Mouse (Mus musculus): ENCODE data around the gene Sez6l. TPM values are rescaled to one million over a fixed set of nuclear protein-coding genes. Genes with fewer than 3 reads are reported as not detected.
A peak's percentile ranks its signal among the peaks of the same experiment; 100 is the strongest.

Sez6l gene
- polyA plus RNA-seq, 1 experiment from 2014 or later: 0.31 TPM

DNA sequence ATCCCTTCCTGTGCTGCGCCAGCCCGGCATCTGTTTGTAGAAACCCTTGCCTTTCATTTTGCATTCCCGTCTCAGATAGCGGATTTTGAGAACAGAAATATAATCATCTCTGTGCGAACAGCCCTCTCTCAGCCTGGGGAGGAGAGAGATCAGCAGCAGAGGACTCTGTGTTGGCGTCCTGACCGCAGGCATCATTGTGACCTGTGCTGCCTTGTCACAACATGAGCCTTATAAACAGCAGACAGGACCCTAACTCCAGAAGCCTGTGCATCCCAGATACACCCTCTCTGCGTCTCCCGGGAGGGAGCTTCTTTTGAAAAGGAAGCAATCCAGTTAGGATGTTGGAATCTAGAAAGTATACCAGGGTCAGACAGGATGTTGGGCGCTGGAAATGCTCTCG lies 165.9 kb downstream of the Sez6l start:
- Histone ChIP-seq H3K4me1 (ENCODE audit: control insufficient read depth in 2 of 2, insufficient read depth in 2 of 2, low read length in 2 of 2) (peaks cover 2 to 6% of the 10 kb centered on the region in 2 experiments), H3K4me2 (ENCODE audit: low read length) (no peak overlapping the region), H3K27ac (replicated peaks in 1 of 2; ENCODE audit: control insufficient read depth in 1 of 2, insufficient read depth in 1 of 2, low read depth in 2 of 2, low read length in 2 of 2) (no peak overlapping the region), H3K27me3 (ENCODE audit: control insufficient read depth, insufficient read depth, low read length) (peaks cover 38% of the 10 kb centered on the region), H3K9me3 (ENCODE audit: control insufficient read depth, low read length) (0 out of 2 replicates have a peak, but pooled peaks cover 4% of the 10 kb centered on the region), H3K4me3 (ENCODE audit: control insufficient read depth in 1 of 2, insufficient read depth in 1 of 2, low read depth in 1 of 2, low read length in 2 of 2) (no peak overlapping the region), H3K36me3 (ENCODE audit: control insufficient read depth, insufficient read depth, low read length) (no peaks in the 10 kb centered on the region), H3K9ac (ENCODE audit: low read length) (no peak overlapping the region)
- 37% methylated on average over 11 of the region's 11 CpGs for WGBS
- no peak for ATAC-seq (ENCODE audit: insufficient number of reproducible peaks, insufficient read depth, low FRiP score, low read depth)

DNA sequence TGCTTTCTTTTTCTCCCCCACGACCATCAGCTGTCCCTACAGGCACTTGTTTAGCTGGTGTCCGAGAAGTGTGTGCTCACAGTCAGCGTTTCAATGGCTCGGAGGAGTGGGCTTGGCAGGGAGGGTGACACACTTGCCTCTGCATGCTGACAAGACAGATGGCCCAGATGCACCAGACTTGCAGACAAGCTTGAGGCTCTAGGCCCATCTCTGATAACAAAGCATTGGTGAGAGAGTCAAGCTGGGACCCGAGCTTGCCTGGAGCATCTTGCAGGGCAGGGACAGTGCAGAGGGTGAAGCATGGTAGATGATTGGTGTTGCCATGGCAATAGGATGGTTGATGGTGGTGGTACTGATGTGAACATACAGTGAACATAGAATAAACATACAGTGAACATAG lies 167.7 kb downstream of the Sez6l start:
- ATAC-seq (ENCODE audit: insufficient number of reproducible peaks, insufficient read depth, low FRiP score, low read depth): no peak
- H3K4me1 ChIP-seq (ENCODE audit: control insufficient read depth in 2 of 2, insufficient read depth in 2 of 2, low read length in 2 of 2): peaks cover 9% of the 10 kb centered on the region in 2 experiments
- H3K36me3 ChIP-seq (ENCODE audit: control insufficient read depth, insufficient read depth, low read length): no peaks in the 10 kb centered on the region
- 55% methylated on average over 5 of the region's 5 CpGs for WGBS
- no peak overlapping the region for H3K4me3 ChIP-seq (ENCODE audit: control insufficient read depth in 1 of 2, insufficient read depth in 1 of 2, low read depth in 1 of 2, low read length in 2 of 2)
- H3K9ac ChIP-seq (ENCODE audit: low read length): no peak overlapping the region
- H3K4me2 ChIP-seq (ENCODE audit: low read length): no peak overlapping the region
- peaks cover 38% of the 10 kb centered on the region for H3K27me3 ChIP-seq (ENCODE audit: control insufficient read depth, insufficient read depth, low read length)
- H3K27ac ChIP-seq (replicated peaks in 1 of 2; ENCODE audit: control insufficient read depth in 1 of 2, insufficient read depth in 1 of 2, low read depth in 2 of 2, low read length in 2 of 2): no peak overlapping the region
- H3K9me3 ChIP-seq (ENCODE audit: control insufficient read depth, low read length): 0 out of 2 replicates have a peak, but pooled peaks cover 4% of the 10 kb centered on the region

DNA sequence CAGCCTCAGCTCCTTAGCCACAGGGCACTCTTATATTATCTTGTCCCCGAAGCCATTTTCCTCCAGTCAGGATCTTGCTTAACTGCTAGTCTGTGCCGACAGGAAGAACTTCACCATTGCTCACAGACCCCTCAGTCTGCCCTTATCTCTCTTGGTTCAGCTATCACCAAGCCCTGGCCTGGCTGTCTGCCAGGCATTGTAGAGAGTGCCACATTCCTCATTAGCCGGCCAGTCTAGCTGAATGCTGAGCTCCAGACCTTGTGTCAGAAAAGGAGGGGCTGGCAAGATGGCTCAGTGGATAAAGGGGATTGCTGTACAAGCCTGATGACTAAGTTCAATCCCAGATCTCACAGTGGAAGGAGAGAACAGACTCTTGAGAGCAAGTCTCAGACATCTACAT lies 171.0 kb downstream of the Sez6l start:
- WGBS: 6% methylated on average over 3 of the region's 3 CpGs
- peaks cover 3 to 9% of the 10 kb centered on the region in 2 experiments for H3K4me1 ChIP-seq (ENCODE audit: control insufficient read depth in 2 of 2, insufficient read depth in 2 of 2, low read length in 2 of 2)
- peaks cover 26% of the 10 kb centered on the region for H3K27me3 ChIP-seq (ENCODE audit: control insufficient read depth, insufficient read depth, low read length)
- no peak overlapping the region for H3K4me2 ChIP-seq (ENCODE audit: low read length)
- no peaks in the 10 kb centered on the region for H3K9me3 ChIP-seq (ENCODE audit: control insufficient read depth, low read length)
- no peak; the same call in 1 of the 2 replicates for ATAC-seq (ENCODE audit: insufficient number of reproducible peaks, insufficient read depth, low FRiP score, low read depth)
- H3K36me3 ChIP-seq (ENCODE audit: control insufficient read depth, insufficient read depth, low read length): no peaks in the 10 kb centered on the region
- no peak overlapping the region for H3K27ac ChIP-seq (replicated peaks in 1 of 2; ENCODE audit: control insufficient read depth in 1 of 2, insufficient read depth in 1 of 2, low read depth in 2 of 2, low read length in 2 of 2)
- no peak overlapping the region for H3K9ac ChIP-seq (ENCODE audit: low read length)
- H3K4me3 ChIP-seq (ENCODE audit: control insufficient read depth in 1 of 2, insufficient read depth in 1 of 2, low read depth in 1 of 2, low read length in 2 of 2): no peak overlapping the region

DNA sequence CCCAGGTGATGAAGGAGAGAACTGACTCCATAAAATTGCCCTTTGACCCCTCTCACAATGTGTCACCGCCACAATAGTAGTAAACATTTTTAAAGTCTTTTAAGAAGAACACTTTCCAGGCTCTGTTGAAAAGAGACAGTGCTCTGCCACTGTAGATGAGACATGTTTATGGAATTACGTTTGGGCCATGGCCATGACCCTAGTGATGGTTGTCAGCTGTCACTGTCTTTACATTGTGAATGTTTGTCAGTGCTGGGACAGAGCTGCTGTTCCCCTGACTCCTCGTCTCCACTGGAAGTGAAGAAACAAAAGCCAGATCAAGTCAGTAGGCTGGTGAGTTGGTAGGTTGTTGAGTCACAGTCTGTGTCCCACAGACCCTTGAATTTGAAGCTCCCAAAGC lies 174.5 kb downstream of the Sez6l start:
- Histone ChIP-seq H3K4me2 (ENCODE audit: low read length) (no peak overlapping the region), H3K9me3 (ENCODE audit: control insufficient read depth, low read length) (no peaks in the 10 kb centered on the region), H3K27me3 (ENCODE audit: control insufficient read depth, insufficient read depth, low read length) (0 out of 2 replicates have a peak, but pooled peaks cover 14% of the 10 kb centered on the region), H3K27ac (replicated peaks in 1 of 2; ENCODE audit: control insufficient read depth in 1 of 2, insufficient read depth in 1 of 2, low read depth in 2 of 2, low read length in 2 of 2) (no peak overlapping the region), H3K4me3 (ENCODE audit: control insufficient read depth in 1 of 2, insufficient read depth in 1 of 2, low read depth in 1 of 2, low read length in 2 of 2) (no peak overlapping the region), H3K36me3 (ENCODE audit: control insufficient read depth, insufficient read depth, low read length) (no peaks in the 10 kb centered on the region), H3K9ac (ENCODE audit: low read length) (no peak overlapping the region), H3K4me1 (ENCODE audit: control insufficient read depth in 2 of 2, insufficient read depth in 2 of 2, low read length in 2 of 2) (peaks cover 3 to 9% of the 10 kb centered on the region in 2 experiments)
- ATAC-seq (ENCODE audit: insufficient number of reproducible peaks, insufficient read depth, low FRiP score, low read depth): no peak
- WGBS: 53% methylated on average over 3 of the region's 3 CpGs

DNA sequence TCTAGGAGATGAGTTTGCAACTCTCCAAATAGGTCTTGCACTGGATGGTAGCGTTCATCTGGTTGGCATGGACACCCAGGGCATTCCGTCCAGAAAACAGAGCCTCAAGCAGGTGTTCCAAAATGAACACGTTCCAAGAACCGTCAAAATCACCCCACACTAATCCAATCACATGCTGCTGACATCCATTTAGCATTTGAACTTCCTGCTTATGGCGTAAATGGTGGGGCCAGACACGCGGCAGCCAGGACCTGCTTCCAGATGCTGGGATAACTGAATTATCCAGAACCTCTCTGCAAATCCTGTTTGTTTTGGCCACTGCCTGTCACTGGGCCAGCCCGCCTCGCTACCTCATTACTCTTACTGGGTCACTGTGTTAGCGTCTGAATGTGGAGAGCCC lies 177.7 kb downstream of the Sez6l start:
- Histone ChIP-seq H3K9me3 (ENCODE audit: control insufficient read depth, low read length) (no peaks in the 10 kb centered on the region), H3K9ac (ENCODE audit: low read length) (no peak overlapping the region), H3K4me1 (ENCODE audit: control insufficient read depth in 2 of 2, insufficient read depth in 2 of 2, low read length in 2 of 2) (no peaks in the 10 kb centered on the region), H3K27ac (replicated peaks in 1 of 2; ENCODE audit: control insufficient read depth in 1 of 2, insufficient read depth in 1 of 2, low read depth in 2 of 2, low read length in 2 of 2) (no peak overlapping the region), H3K4me2 (ENCODE audit: low read length) (no peak overlapping the region), H3K27me3 (ENCODE audit: control insufficient read depth, insufficient read depth, low read length) (peaks cover 40% of the 10 kb centered on the region), H3K4me3 (ENCODE audit: control insufficient read depth in 1 of 2, insufficient read depth in 1 of 2, low read depth in 1 of 2, low read length in 2 of 2) (no peak overlapping the region), H3K36me3 (ENCODE audit: control insufficient read depth, insufficient read depth, low read length) (no peaks in the 10 kb centered on the region)
- WGBS: 57% methylated on average over 10 of the region's 10 CpGs
- ATAC-seq (ENCODE audit: insufficient number of reproducible peaks, insufficient read depth, low FRiP score, low read depth): no peak

DNA sequence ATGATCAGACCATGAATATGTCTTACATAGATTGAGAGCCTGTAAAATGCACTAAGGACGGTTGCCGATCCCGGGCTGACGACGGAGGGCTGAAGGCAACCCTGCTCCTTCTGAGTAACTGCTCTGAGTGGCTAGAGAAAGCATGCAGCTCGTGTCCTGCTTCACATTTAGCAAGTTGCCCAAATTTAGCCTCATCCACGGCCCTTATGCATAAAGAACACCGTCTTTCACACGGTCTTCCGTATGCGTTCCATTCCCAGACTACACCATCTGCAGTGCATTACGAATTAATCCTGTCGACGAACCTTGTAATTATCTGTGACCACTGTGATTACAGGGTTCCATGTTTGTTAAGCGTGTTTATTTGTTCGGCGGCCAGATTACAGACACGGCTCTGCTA lies 180.9 kb downstream of the Sez6l start:
- ATAC-seq (ENCODE audit: insufficient number of reproducible peaks, insufficient read depth, low FRiP score, low read depth): no peak

DNA sequence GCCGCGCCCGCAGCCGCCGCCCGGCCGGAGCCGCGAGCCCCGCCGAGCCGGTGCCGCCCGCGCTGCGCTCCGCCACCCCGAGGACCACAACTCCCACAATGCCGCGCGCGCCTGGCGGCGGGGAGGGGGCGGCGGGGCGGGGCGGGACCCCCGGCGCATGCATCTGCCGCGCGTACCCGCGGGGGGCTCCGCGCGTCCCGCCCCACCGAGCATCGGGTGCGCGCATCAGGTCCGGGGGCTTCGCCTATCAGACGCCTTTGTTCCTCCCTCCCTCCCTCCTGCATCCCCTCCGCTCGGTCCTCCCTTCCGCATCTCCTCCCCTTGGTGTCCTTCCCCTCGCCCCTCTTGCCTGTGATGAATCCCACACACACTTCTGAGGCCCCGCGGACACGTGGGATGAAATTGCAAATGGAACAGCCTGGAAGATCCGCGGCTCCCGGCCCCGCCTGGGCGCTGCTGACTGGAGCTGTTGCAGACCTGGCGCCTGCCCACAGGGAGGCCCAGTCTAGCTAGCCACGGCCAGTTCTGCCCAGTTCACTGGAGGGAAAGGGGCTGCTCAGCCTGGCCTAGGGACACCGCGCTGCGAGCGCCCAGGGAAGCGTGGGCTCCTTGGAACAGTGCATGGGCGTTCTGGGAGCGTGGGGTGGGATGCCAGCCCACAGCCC lies 182.1 kb downstream of the Sez6l start, which contains the start of gene Asphd2:
Gene Asphd2 (minus strand): TSS at position 88 of the 665 bp plus-strand sequence.
- Histone ChIP-seq H3K27me3 (ENCODE audit: control insufficient read depth, insufficient read depth, low read length) (peaks cover 79% of the 10 kb centered on the region), H3K4me1 (ENCODE audit: control insufficient read depth in 2 of 2, insufficient read depth in 2 of 2, low read length in 2 of 2) (no peaks in the 10 kb centered on the region), H3K36me3 (ENCODE audit: control insufficient read depth, insufficient read depth, low read length) (no peaks in the 10 kb centered on the region), H3K9ac (ENCODE audit: low read length) (peak within 1 kb of the TSS; percentile 61), H3K27ac (replicated peaks in 1 of 2; ENCODE audit: control insufficient read depth in 1 of 2, insufficient read depth in 1 of 2, low read depth in 2 of 2, low read length in 2 of 2) (no peak within 1 kb of the TSS), H3K4me2 (ENCODE audit: low read length) (peak within 1 kb of the TSS; percentile 78), H3K9me3 (ENCODE audit: control insufficient read depth, low read length) (no peaks in the 10 kb centered on the region), H3K4me3 (ENCODE audit: control insufficient read depth in 1 of 2, insufficient read depth in 1 of 2, low read depth in 1 of 2, low read length in 2 of 2) (peak within 1 kb of the TSS; percentile 52 to 54)
- 5% methylated on average over 18 of the region's 67 CpGs for WGBS
- ATAC-seq (ENCODE audit: insufficient number of reproducible peaks, insufficient read depth, low FRiP score, low read depth): peak; percentile 80

More for the DNA sequence above, 180.9 kb downstream of the Sez6l start:
- no peaks in the 10 kb centered on the region for H3K4me1 ChIP-seq (ENCODE audit: control insufficient read depth in 2 of 2, insufficient read depth in 2 of 2, low read length in 2 of 2)
- H3K27me3 ChIP-seq (ENCODE audit: control insufficient read depth, insufficient read depth, low read length): peaks cover 70% of the 10 kb centered on the region
- H3K9me3 ChIP-seq (ENCODE audit: control insufficient read depth, low read length): no peaks in the 10 kb centered on the region
- H3K4me2 ChIP-seq (ENCODE audit: low read length): no peak overlapping the region
- H3K27ac ChIP-seq (replicated peaks in 1 of 2; ENCODE audit: control insufficient read depth in 1 of 2, insufficient read depth in 1 of 2, low read depth in 2 of 2, low read length in 2 of 2): no peak overlapping the region
- H3K9ac ChIP-seq (ENCODE audit: low read length): no peak overlapping the region
- no peaks in the 10 kb centered on the region for H3K36me3 ChIP-seq (ENCODE audit: control insufficient read depth, insufficient read depth, low read length)
- H3K4me3 ChIP-seq (ENCODE audit: control insufficient read depth in 1 of 2, insufficient read depth in 1 of 2, low read depth in 1 of 2, low read length in 2 of 2): no peak overlapping the region
- WGBS: 78% methylated on average over 18 of the region's 18 CpGs

DNA sequence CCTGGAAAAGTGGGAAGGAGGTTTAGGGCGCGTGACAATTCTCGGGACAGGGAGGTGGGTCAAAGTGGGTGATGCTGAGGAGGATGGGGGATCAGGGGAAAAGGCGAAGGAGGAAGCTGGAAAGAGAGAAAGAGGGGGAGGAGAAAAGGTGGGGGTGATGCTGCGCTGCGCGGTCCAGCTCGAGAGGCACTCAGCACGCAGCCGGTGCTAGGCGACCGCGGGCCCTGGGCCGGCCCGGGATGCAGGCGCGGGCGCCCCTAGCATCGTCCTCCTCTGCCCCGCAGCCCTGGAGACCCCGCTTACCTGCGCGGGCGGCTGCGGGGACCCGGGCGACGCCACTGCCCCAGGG lies 182.6 kb downstream of the Sez6l start:
- no peaks in the 10 kb centered on the region for H3K4me1 ChIP-seq (ENCODE audit: control insufficient read depth in 2 of 2, insufficient read depth in 2 of 2, low read length in 2 of 2)
- peak overlapping the region; percentile 61 for H3K9ac ChIP-seq (ENCODE audit: low read length)
- H3K27me3 ChIP-seq (ENCODE audit: control insufficient read depth, insufficient read depth, low read length): peaks cover 80% of the 10 kb centered on the region
- no peaks in the 10 kb centered on the region for H3K9me3 ChIP-seq (ENCODE audit: control insufficient read depth, low read length)
- ATAC-seq (ENCODE audit: insufficient number of reproducible peaks, insufficient read depth, low FRiP score, low read depth): no peak
- H3K36me3 ChIP-seq (ENCODE audit: control insufficient read depth, insufficient read depth, low read length): no peaks in the 10 kb centered on the region
- peak overlapping the region; percentile 48 to 52 for H3K4me3 ChIP-seq (ENCODE audit: control insufficient read depth in 1 of 2, insufficient read depth in 1 of 2, low read depth in 1 of 2, low read length in 2 of 2)
- 1% methylated on average over 17 of the region's 28 CpGs for WGBS
- no peak overlapping the region for H3K27ac ChIP-seq (replicated peaks in 1 of 2; ENCODE audit: control insufficient read depth in 1 of 2, insufficient read depth in 1 of 2, low read depth in 2 of 2, low read length in 2 of 2)
- H3K4me2 ChIP-seq (ENCODE audit: low read length): peak overlapping the region; percentile 78

Measured in heart, embryonic 14.5 days (tissue).